Mouse (Mus musculus) gastrocnemius, postnatal 25 days (tissue): ENCODE results near the gene Krt2. TPM values are rescaled to one million over a fixed set of nuclear protein-coding genes. Genes with fewer than 3 reads are reported as not detected.

ENCODE experiments used
- DNase-seq: peaks from one replicate; pipeline ENCODE4 v3.0.0; 2022
- total RNA-seq, 2 experiments: library from RNA; stranded (reverse); gene quantifications; 1 replicate in 1 of 2; 2 replicates in 1 of 2; pipeline ENCODE4 v1.2.3; 2021

Krt2 gene
- total RNA-seq, 2 experiments from 2014 or later, result not detected

DNA sequence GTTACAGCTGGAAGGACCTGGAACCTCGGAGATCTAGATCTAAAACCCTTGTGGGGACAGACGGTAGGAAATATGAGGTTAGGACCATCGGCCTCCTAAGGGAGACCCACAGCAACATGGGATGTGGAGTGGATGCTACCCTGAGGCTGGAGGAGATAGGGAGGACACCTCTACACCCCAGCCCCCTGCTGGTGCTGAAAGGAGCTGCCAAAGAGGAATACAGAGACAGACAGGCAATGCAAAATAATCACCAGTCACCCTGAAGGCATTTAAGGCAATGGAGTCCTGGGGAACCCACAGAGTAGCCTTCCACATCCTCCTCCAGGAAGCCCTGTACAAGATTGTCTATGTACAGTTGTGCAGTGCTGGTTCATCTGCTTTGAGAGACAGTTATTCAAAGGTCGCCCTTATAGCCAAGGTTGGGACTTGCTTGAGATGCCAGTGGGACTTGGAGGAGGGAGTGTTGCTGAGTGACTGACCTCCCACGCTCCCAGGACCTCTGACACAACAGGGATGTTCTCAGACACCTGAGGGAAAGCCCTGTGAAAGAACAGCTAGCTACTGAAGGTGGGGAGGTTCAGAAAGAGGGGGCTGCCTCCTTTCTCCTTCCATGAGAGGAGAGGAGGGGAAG lies 45.8 kb downstream of the Krt2 start:
- no peak for DNase-seq

DNA sequence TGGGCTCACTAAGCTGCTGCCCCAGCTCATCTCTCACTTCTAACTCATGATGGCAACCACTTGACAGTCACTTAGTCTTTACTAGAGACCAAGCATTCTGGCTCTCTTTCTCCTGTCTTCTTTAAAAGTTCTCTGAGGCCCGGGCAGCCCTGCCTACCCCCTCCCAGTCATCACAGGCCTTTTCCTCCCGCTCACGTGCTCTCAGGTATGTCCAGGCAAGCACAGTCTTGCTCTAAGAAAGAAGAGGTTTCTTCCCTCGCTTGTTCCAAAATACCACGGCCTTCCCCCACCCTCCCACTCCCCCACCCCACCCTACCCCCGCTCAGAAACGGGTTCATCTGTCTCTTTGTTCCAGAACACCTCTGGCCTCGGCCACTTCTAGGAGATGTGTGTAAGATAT lies 47.7 kb downstream of the Krt2 start:
- no peak for DNase-seq

Other genes starting within 250 kb of the Krt2 start
- not detected for gene Krt75, start 244.3 kb downstream of the Krt2 start, total RNA-seq
- not detected for gene Gm5414, start 190.0 kb downstream of the Krt2 start, total RNA-seq
- not detected for gene Gm5478, start 170.8 kb downstream of the Krt2 start, total RNA-seq
- gene Krt6b, start 137.9 kb downstream of the Krt2 start, total RNA-seq, result not detected
- gene Krt6a, start 123.9 kb downstream of the Krt2 start, total RNA-seq, result not detected
- gene Krt5, start 105.3 kb downstream of the Krt2 start, total RNA-seq, result not detected
- not detected for gene Krt71, start 75.1 kb downstream of the Krt2 start, total RNA-seq
- gene Krt72, start 31.7 kb downstream of the Krt2 start, total RNA-seq, result not detected
- not detected for gene Krt73, start 15.8 kb downstream of the Krt2 start, total RNA-seq
- gene Krt1, start 32.6 kb upstream of the Krt2 start, total RNA-seq, result not detected
- not detected for gene Krt77, start 51.5 kb upstream of the Krt2 start, total RNA-seq
- gene Krt76, start 74.8 kb upstream of the Krt2 start, total RNA-seq, result not detected
- not detected for gene Krt4, start 106.6 kb upstream of the Krt2 start, total RNA-seq
- gene Krt79, start 122.2 kb upstream of the Krt2 start, total RNA-seq, result under 1 TPM in 1 of 2 experiments, not detected in 1; 0.13 TPM
- gene Krt78, start 136.1 kb upstream of the Krt2 start, total RNA-seq, result not detected
- under 1 TPM; 0.13 to 0.19 TPM for gene Krt8, start 186.3 kb upstream of the Krt2 start, total RNA-seq
- gene Krt18, start 210.0 kb upstream of the Krt2 start, total RNA-seq, result under 1 TPM; 0.18 to 0.29 TPM